In the genomic region with DNA sequence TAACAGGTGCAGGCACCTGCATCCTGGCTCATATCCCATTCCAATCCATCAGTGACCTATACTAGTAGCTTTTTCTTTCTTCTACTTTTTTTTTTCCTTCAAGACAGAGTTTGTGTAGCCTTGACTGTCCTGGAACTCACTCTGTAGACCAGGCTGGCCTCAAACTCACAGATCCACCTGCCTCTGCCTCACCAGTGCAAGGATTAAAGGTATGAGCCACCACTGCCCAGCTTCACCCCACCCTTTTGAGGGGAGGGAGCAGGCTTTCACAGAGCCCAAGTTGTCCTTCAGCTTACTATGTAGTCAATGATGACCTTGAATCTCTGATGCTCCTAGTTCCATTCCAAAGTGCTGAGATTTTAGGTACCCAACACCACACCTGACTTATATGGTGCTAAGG, we compare ENCODE assay signal across 15 mouse cellular contexts. TPM values are rescaled to one million over a fixed set of nuclear protein-coding genes. Genes with fewer than 3 reads are reported as not detected.
DNase-seq lines count a peak whose midpoint lies in the region; ATAC-seq and TF ChIP-seq lines count a peak whose summit lies in the region.
"Had no signal": no experiment of that assay in that cellular context is flagged by ENCODE, and none has a peak within 500 bp of the region (broad histone marks: within the 10 kb centered on the region; RNA-seq: fewer than 3 reads in every experiment).

No protein-coding gene starts in this region.

- peaks cover 28% of the 10 kb centered on the region for H3K4me1 ChIP-seq in heart, embryonic 16.5 days (ENCODE audit: control insufficient read depth, insufficient read depth, low read length)
- peaks cover 29% of the 10 kb centered on the region for H3K4me1 ChIP-seq in liver, adult 2 months (ENCODE audit: control insufficient read depth, insufficient read depth, low read length)
- H3K4me1 ChIP-seq in liver, embryonic 11.5 days (replicated peaks; ENCODE audit: control insufficient read depth, insufficient read depth, low read length), result peaks cover 35% of the 10 kb centered on the region
- peaks cover under 1% of the 10 kb centered on the region; the same call in 1 of the 2 replicates for H3K4me1 ChIP-seq in intestine, postnatal 0 days (replicated peaks; ENCODE audit: control insufficient read depth, insufficient read depth, low read length)

- peaks cover 10% of the 10 kb centered on the region; the same call in 1 of the 2 replicates for H3K79me2 ChIP-seq in liver, adult 2 months (ENCODE audit: control insufficient read depth, insufficient read depth, low read length)

- no peak for TF ChIP-seq POLR2A in liver, adult 2 months (IDR thresholded peaks at IDR 0.05; ENCODE audit: extremely low read depth, insufficient read depth, low read length)

- no peaks in the 10 kb centered on the region for H3K9me3 ChIP-seq in heart, embryonic 16.5 days (replicated peaks; ENCODE audit: control insufficient read depth, low read length)
- no peaks in the 10 kb centered on the region for H3K9me3 ChIP-seq in liver, embryonic 11.5 days (ENCODE audit: control insufficient read depth, low read length)
- no peaks in the 10 kb centered on the region for H3K9me3 ChIP-seq in intestine, postnatal 0 days (ENCODE audit: control insufficient read depth)
- H3K9me3 ChIP-seq: embryonic facial prominence, embryonic 13.5 days; liver, embryonic 15.5 days; neural tube, embryonic 12.5 days had no signal

- H3K9ac ChIP-seq in heart, embryonic 16.5 days (ENCODE audit: low read length), result peak overlapping the region; percentile 94; the same call in 1 of the 2 replicates
- H3K9ac ChIP-seq in liver, adult 2 months (ENCODE audit: low read depth, low read length), result no peak overlapping the region
- H3K9ac ChIP-seq in liver, embryonic 11.5 days (ENCODE audit: low read depth, low read length), result no peak overlapping the region
- H3K9ac ChIP-seq in intestine, postnatal 0 days (ENCODE audit: low read depth, low read length), result no peak overlapping the region
- H3K9ac ChIP-seq: liver, embryonic 15.5 days had no signal

- TF ChIP-seq CTCF in liver, adult 2 months (IDR thresholded peaks at IDR 0.05; ENCODE audit: low read depth, low read length), result no peak
- TF ChIP-seq CTCF in intestine, postnatal 0 days (IDR thresholded peaks at IDR 0.05; ENCODE audit: low read depth), result no peak

- intact Hi-C loops in heart, postnatal 10 days (cut with DNase I), result no loop called here

- peak overlapping the region; percentile 86 for H3K4me2 ChIP-seq in heart, embryonic 16.5 days (ENCODE audit: low read depth, low read length)
- H3K4me2 ChIP-seq in liver, embryonic 11.5 days, result no peak overlapping the region
- H3K4me2 ChIP-seq in intestine, postnatal 0 days (replicated peaks; ENCODE audit: low read depth), result peak overlapping the region; percentile 87

- ATAC-seq in heart, embryonic 16.5 days (replicated peaks; ENCODE audit: extremely low read depth, insufficient read depth, low FRiP score), result no peak
- no peak for ATAC-seq in liver, embryonic 11.5 days (replicated peaks; ENCODE audit: low FRiP score)
- no peak for ATAC-seq in intestine, postnatal 0 days
- no peak for ATAC-seq in megakaryocyte progenitor cell, adult 5-6 weeks (replicated peaks; ENCODE audit: poor library complexity)
- ATAC-seq: forebrain, embryonic 16.5 days had no signal

- peaks cover 9% of the 10 kb centered on the region; the same call in 1 of the 2 replicates for H3K36me3 ChIP-seq in heart, embryonic 16.5 days (ENCODE audit: control insufficient read depth, insufficient read depth)
- H3K36me3 ChIP-seq in liver, adult 2 months (ENCODE audit: control insufficient read depth, insufficient read depth, low read length), result peaks cover 2% of the 10 kb centered on the region; the same call in 1 of the 2 replicates
- H3K36me3 ChIP-seq in liver, embryonic 11.5 days (ENCODE audit: control insufficient read depth, insufficient read depth, low read length), result peaks cover 5% of the 10 kb centered on the region; the same call in 1 of the 2 replicates
- peaks cover 12% of the 10 kb centered on the region for H3K36me3 ChIP-seq in intestine, postnatal 0 days (ENCODE audit: control insufficient read depth, insufficient read depth)
- H3K36me3 ChIP-seq: liver, embryonic 15.5 days; neural tube, embryonic 12.5 days had no signal

- peak overlapping the region; percentile 2 for H3K27ac ChIP-seq in heart, embryonic 16.5 days (ENCODE audit: low read length)
- H3K27ac ChIP-seq in liver, adult 2 months (replicated peaks; ENCODE audit: insufficient read depth, low read depth, low read length), result peak overlapping the region; percentile 55
- no peak overlapping the region for H3K27ac ChIP-seq in liver, embryonic 11.5 days (ENCODE audit: low read depth, low read length)
- peak overlapping the region; percentile 99 for H3K27ac ChIP-seq in intestine, postnatal 0 days (ENCODE audit: low read depth, low read length)
- H3K27ac ChIP-seq: embryonic facial prominence, embryonic 13.5 days; neural tube, embryonic 12.5 days had no signal

- peak; percentile 15 for DNase-seq in cerebellum, adult 8-10 months
- DNase-seq in cerebellum, postnatal 25 days, result no peak
- no peak for DNase-seq in heart, postnatal 10 days
- no peak for DNase-seq in liver, adult 2 months (ENCODE audit: extremely low read depth, low read depth, low spot score)
- no peak for DNase-seq in liver, embryonic 11.5 days (ENCODE audit: low spot score)
- DNase-seq: gastrocnemius, postnatal 14 days; lung, postnatal 4 days; thymus, postnatal 14 days had no signal

- no peaks in the 10 kb centered on the region for H3K27me3 ChIP-seq in heart, embryonic 16.5 days (ENCODE audit: control insufficient read depth, insufficient read depth, low read length)
- H3K27me3 ChIP-seq in liver, adult 2 months (ENCODE audit: control insufficient read depth, insufficient read depth, low read length), result no peaks in the 10 kb centered on the region
- peaks cover 13% of the 10 kb centered on the region; the same call in 1 of the 2 replicates for H3K27me3 ChIP-seq in liver, embryonic 11.5 days (replicated peaks; ENCODE audit: control insufficient read depth, insufficient read depth, low read length)
- no peaks in the 10 kb centered on the region for H3K27me3 ChIP-seq in intestine, postnatal 0 days (replicated peaks; ENCODE audit: control insufficient read depth, insufficient read depth, low read length)

- peak overlapping the region; percentile 63; the same call in 1 of the 2 replicates for H3K4me3 ChIP-seq in heart, embryonic 16.5 days (ENCODE audit: low read length)
- H3K4me3 ChIP-seq in liver, adult 2 months (ENCODE audit: insufficient read depth, low read depth, low read length), result no peak overlapping the region
- H3K4me3 ChIP-seq in liver, embryonic 11.5 days (ENCODE audit: low read depth, low read length), result no peak overlapping the region
- peak overlapping the region; percentile 88; the same call in 1 of the 2 replicates for H3K4me3 ChIP-seq in intestine, postnatal 0 days (ENCODE audit: low read depth, low read length)
- H3K4me3 ChIP-seq: neural tube, embryonic 12.5 days had no signal

RNA-seq across cellular contexts. Expression of a gene that starts 2.2 kb away (rescaled TPM):
- polyA plus RNA-seq in heart, embryonic 16.5 days (2015; fragmentation: Nextera tagmentation; extraction: Ambion mirVana), result 43.4 and 48.2 TPM in 2 replicates
- 100 to 1,000 TPM; 122 to 125 TPM for total RNA-seq in heart, postnatal 10 days (2021)
- total RNA-seq in liver, adult 2 months (2014; rRNA removed), result 25.9 and 27.7 TPM in 2 replicates
- polyA plus RNA-seq in liver, adult 2 months (2012; rRNA removed), result 36.6 and 40.6 TPM in 2 replicates
- polyA plus RNA-seq in liver, embryonic 11.5 days (2014; fragmentation: Nextera tagmentation; extraction: Ambion mirVana), result 4.1 and 5.9 TPM in 2 replicates
- 63.6 TPM in 2 replicates for polyA plus RNA-seq in intestine, postnatal 0 days (2015; fragmentation: Nextera tagmentation; extraction: Ambion mirVana)
- total RNA-seq in megakaryocyte progenitor cell, adult 5-6 weeks (2015), result 8.5 and 10.2 TPM in 2 replicates
- 23.9 and 27.5 TPM in 2 replicates for total RNA-seq in megakaryocyte progenitor cell, adult 5-6 weeks (2017)

RNA-seq across cellular contexts. Expression of a gene that starts 5.7 kb away (rescaled TPM):
- polyA plus RNA-seq in heart, embryonic 16.5 days (2015; fragmentation: Nextera tagmentation; extraction: Ambion mirVana), result 2.8 and 3.9 TPM in 2 replicates
- total RNA-seq in heart, postnatal 10 days (2021), result not detected
- total RNA-seq in liver, adult 2 months (2014; rRNA removed), result not detected in 2 replicates
- polyA plus RNA-seq in liver, adult 2 months (2012; rRNA removed), result not detected in 2 replicates
- 0.49 and 0.91 TPM in 2 replicates for polyA plus RNA-seq in liver, embryonic 11.5 days (2014; fragmentation: Nextera tagmentation; extraction: Ambion mirVana)
- 0.65 and 0.76 TPM in 2 replicates for polyA plus RNA-seq in intestine, postnatal 0 days (2015; fragmentation: Nextera tagmentation; extraction: Ambion mirVana)
- 1.3 and 2.1 TPM in 2 replicates for total RNA-seq in megakaryocyte progenitor cell, adult 5-6 weeks (2015)
- 0.67 and 0.98 TPM in 2 replicates for total RNA-seq in megakaryocyte progenitor cell, adult 5-6 weeks (2017)
- total RNA-seq: gastrocnemius, postnatal 14 days had no signal

RNA-seq across cellular contexts. Expression of a gene that starts 9.5 kb away (rescaled TPM):
- polyA plus RNA-seq in heart, embryonic 16.5 days (2015; fragmentation: Nextera tagmentation; extraction: Ambion mirVana), result 383 and 415 TPM in 2 replicates
- total RNA-seq in heart, postnatal 10 days (2021), result 100 to 1,000 TPM; 455 to 461 TPM
- total RNA-seq in liver, adult 2 months (2014; rRNA removed), result 403 and 615 TPM in 2 replicates
- 364 and 379 TPM in 2 replicates for polyA plus RNA-seq in liver, adult 2 months (2012; rRNA removed)
- 106 and 117 TPM in 2 replicates for polyA plus RNA-seq in liver, embryonic 11.5 days (2014; fragmentation: Nextera tagmentation; extraction: Ambion mirVana)
- 910 and 912 TPM in 2 replicates for polyA plus RNA-seq in intestine, postnatal 0 days (2015; fragmentation: Nextera tagmentation; extraction: Ambion mirVana)
- 310 and 346 TPM in 2 replicates for total RNA-seq in megakaryocyte progenitor cell, adult 5-6 weeks (2015)
- 546 and 620 TPM in 2 replicates for total RNA-seq in megakaryocyte progenitor cell, adult 5-6 weeks (2017)

RNA-seq across cellular contexts. Expression of a gene that starts 9.9 kb away (rescaled TPM):
- 80.0 and 93.0 TPM in 2 replicates for polyA plus RNA-seq in heart, embryonic 16.5 days (2015; fragmentation: Nextera tagmentation; extraction: Ambion mirVana)
- total RNA-seq in heart, postnatal 10 days (2021), result 10 to 100 TPM; 26.2 to 34.2 TPM
- total RNA-seq in liver, adult 2 months (2014; rRNA removed), result 30.7 and 43.6 TPM in 2 replicates
- polyA plus RNA-seq in liver, adult 2 months (2012; rRNA removed), result 89.7 and 101 TPM in 2 replicates
- 167 and 169 TPM in 2 replicates for polyA plus RNA-seq in liver, embryonic 11.5 days (2014; fragmentation: Nextera tagmentation; extraction: Ambion mirVana)
- 52.0 and 54.4 TPM in 2 replicates for polyA plus RNA-seq in intestine, postnatal 0 days (2015; fragmentation: Nextera tagmentation; extraction: Ambion mirVana)
- 149 and 168 TPM in 2 replicates for total RNA-seq in megakaryocyte progenitor cell, adult 5-6 weeks (2015)
- 229 and 256 TPM in 2 replicates for total RNA-seq in megakaryocyte progenitor cell, adult 5-6 weeks (2017)

RNA-seq across cellular contexts. Expression of a gene that starts 14.9 kb away (rescaled TPM):
- polyA plus RNA-seq in heart, embryonic 16.5 days (2015; fragmentation: Nextera tagmentation; extraction: Ambion mirVana), result 0.50 and 0.95 TPM in 2 replicates
- under 1 TPM in 1 of 2 experiments, not detected in 1; 0.27 TPM for total RNA-seq in heart, postnatal 10 days (2021)
- 0.07 TPM in 1 of 2 replicates, not detected in the other for total RNA-seq in liver, adult 2 months (2014; rRNA removed)
- 0.05 TPM in 1 of 2 replicates, not detected in the other for polyA plus RNA-seq in liver, adult 2 months (2012; rRNA removed)
- polyA plus RNA-seq in liver, embryonic 11.5 days (2014; fragmentation: Nextera tagmentation; extraction: Ambion mirVana), result 0.18 and 0.38 TPM in 2 replicates
- polyA plus RNA-seq in intestine, postnatal 0 days (2015; fragmentation: Nextera tagmentation; extraction: Ambion mirVana), result 0.21 and 0.38 TPM in 2 replicates
- not detected in 2 replicates for total RNA-seq in megakaryocyte progenitor cell, adult 5-6 weeks (2015)
- not detected in 2 replicates for total RNA-seq in megakaryocyte progenitor cell, adult 5-6 weeks (2017)
- total RNA-seq: gastrocnemius, postnatal 14 days had no signal

Comparison
In these comparisons a context has a peak if more than half of its experiments do, and no peak if none do; other contexts are left out.
1. H3K4me3 ChIP-seq: peak in heart, embryonic 16.5 days (single experiment) and intestine, postnatal 0 days (single experiment); none in liver, adult 2 months (single experiment) and liver, embryonic 11.5 days (single experiment).